Mouse (Mus musculus): Measurements from ENCODE around the gene Wwtr1. TPM values are rescaled to one million over a fixed set of nuclear protein-coding genes. Genes with fewer than 3 reads are reported as not detected.

Gene Wwtr1
- polyA plus RNA-seq, 1 experiment from 2014 or later, result 3.6 TPM

- DNase-seq (ENCODE audit: low spot score), result no peak
Observed at GRCm38 (mm10) chr3:57558761-57559160, 16.9 kb downstream of the Wwtr1 start.

GRCm38 (mm10) chr3:57557408-57557807, 18.3 kb downstream of the Wwtr1 start:
- DNase-seq (ENCODE audit: low spot score), result no peak

- DNase-seq (ENCODE audit: low spot score), result no peak
Observed at GRCm38 (mm10) chr3:57555560-57555959, 20.1 kb downstream of the Wwtr1 start.

- no peak for DNase-seq (ENCODE audit: low spot score)
Observed at GRCm38 (mm10) chr3:57554890-57555239, 20.8 kb downstream of the Wwtr1 start.

GRCm38 (mm10) chr3:57554124-57554889, 21.4 kb downstream of the Wwtr1 start:
- DNase-seq (ENCODE audit: low spot score), result no peak

GRCm38 (mm10) chr3:57553108-57553507, 22.6 kb downstream of the Wwtr1 start:
- no peak for DNase-seq (ENCODE audit: low spot score)

GRCm38 (mm10) chr3:57551210-57551609, 24.5 kb downstream of the Wwtr1 start:
- no peak for DNase-seq (ENCODE audit: low spot score)

- DNase-seq (ENCODE audit: low spot score), result no peak
Observed at GRCm38 (mm10) chr3:57550468-57551185, 25.1 kb downstream of the Wwtr1 start.

GRCm38 (mm10) chr3:57544154-57544553, 31.6 kb downstream of the Wwtr1 start:
- no peak for DNase-seq (ENCODE audit: low spot score)

GRCm38 (mm10) chr3:57542848-57543380, 32.8 kb downstream of the Wwtr1 start:
- no peak for DNase-seq (ENCODE audit: low spot score)

- DNase-seq (ENCODE audit: low spot score), result no peak
Observed at GRCm38 (mm10) chr3:57541205-57541604, 34.5 kb downstream of the Wwtr1 start.

- no peak for DNase-seq (ENCODE audit: low spot score)
Observed at GRCm38 (mm10) chr3:57540474-57540873, 35.2 kb downstream of the Wwtr1 start.

- DNase-seq (ENCODE audit: low spot score), result no peak
Observed at GRCm38 (mm10) chr3:57535483-57536185, 40.1 kb downstream of the Wwtr1 start.

- DNase-seq (ENCODE audit: low spot score), result no peak
Observed at GRCm38 (mm10) chr3:57534450-57534849, 41.3 kb downstream of the Wwtr1 start.

- no peak for DNase-seq (ENCODE audit: low spot score)
Observed at GRCm38 (mm10) chr3:57533876-57534275, 41.8 kb downstream of the Wwtr1 start.

- DNase-seq (ENCODE audit: low spot score), result no peak
Observed at GRCm38 (mm10) chr3:57532991-57533725, 42.6 kb downstream of the Wwtr1 start.

GRCm38 (mm10) chr3:57530836-57531235, 44.9 kb downstream of the Wwtr1 start:
- no peak for DNase-seq (ENCODE audit: low spot score)

- no peak for DNase-seq (ENCODE audit: low spot score)
Observed at GRCm38 (mm10) chr3:57530221-57530620, 45.5 kb downstream of the Wwtr1 start.

- DNase-seq (ENCODE audit: low spot score), result no peak
Observed at GRCm38 (mm10) chr3:57527154-57527553, 48.6 kb downstream of the Wwtr1 start.

GRCm38 (mm10) chr3:57523093-57523492, 52.6 kb downstream of the Wwtr1 start:
- no peak for DNase-seq (ENCODE audit: low spot score)

- no peak for DNase-seq (ENCODE audit: low spot score)
Observed at GRCm38 (mm10) chr3:57521876-57522275, 53.8 kb downstream of the Wwtr1 start.
